29 mouse cellular contexts compared by ENCODE assay signal in the genomic region with DNA sequence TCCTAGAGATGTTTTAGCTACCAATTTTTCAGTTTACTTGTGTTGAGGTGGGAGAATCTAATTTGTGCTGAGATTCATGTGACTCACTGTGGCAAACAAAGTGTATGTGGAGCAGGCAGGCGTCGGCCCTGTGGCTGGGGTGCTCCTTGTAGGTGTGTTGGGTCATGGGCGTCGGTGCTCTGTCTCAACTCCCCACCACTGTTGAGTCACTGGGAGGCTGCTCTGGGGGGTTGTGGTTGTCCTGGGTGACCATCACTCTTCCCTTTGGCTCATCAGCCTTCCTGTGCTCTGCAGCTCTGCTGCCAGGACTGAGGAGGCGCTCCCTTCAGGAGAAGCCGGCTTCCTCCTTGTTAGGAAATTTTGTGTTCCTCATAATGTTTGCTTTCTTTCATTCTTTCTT.
DNase-seq lines count a peak whose midpoint lies in the region; ATAC-seq and TF ChIP-seq lines count a peak whose summit lies in the region.
"Had no signal": no experiment of that assay in that cellular context is flagged by ENCODE, and none has a peak within 500 bp of the region (broad histone marks: within the 10 kb centered on the region; RNA-seq: fewer than 3 reads in every experiment).

No protein-coding gene starts in this region.

- TF ChIP-seq EP300 in stomach, postnatal 0 days (optimal IDR thresholded peaks at IDR 0.05) = no peak

- no peak overlapping the region for H3K9ac ChIP-seq in heart, embryonic 11.5 days (ENCODE audit: low read depth, low read length)
- no peak overlapping the region for H3K9ac ChIP-seq in stomach, postnatal 0 days (ENCODE audit: low read length)
- H3K9ac ChIP-seq: embryonic facial prominence, embryonic 15.5 days; forebrain, embryonic 12.5 days; hindbrain, embryonic 15.5 days; kidney, embryonic 15.5 days; limb, embryonic 12.5 days had no signal

- WGBS in heart, embryonic 11.5 days (ENCODE audit: insufficient replicate concordance) = 79% methylated on average over 6 of the region's 6 CpGs
- 63% methylated on average over 6 of the region's 6 CpGs for WGBS in stomach, postnatal 0 days

- no peaks in the 10 kb centered on the region for H3K36me3 ChIP-seq in heart, embryonic 11.5 days (ENCODE audit: control insufficient read depth, insufficient read depth, low read length)
- no peaks in the 10 kb centered on the region for H3K36me3 ChIP-seq in stomach, postnatal 0 days (ENCODE audit: control insufficient read depth, insufficient read depth, low read length)
- H3K36me3 ChIP-seq: embryonic facial prominence, embryonic 15.5 days had no signal

- no peaks in the 10 kb centered on the region for H3K9me3 ChIP-seq in heart, embryonic 11.5 days (replicated peaks; ENCODE audit: control insufficient read depth, low read length)
- H3K9me3 ChIP-seq in stomach, postnatal 0 days (ENCODE audit: control insufficient read depth, low read length) = no peaks in the 10 kb centered on the region
- H3K9me3 ChIP-seq: embryonic facial prominence, embryonic 10.5 days; embryonic facial prominence, embryonic 15.5 days; forebrain, embryonic 12.5 days; hindbrain, embryonic 10.5 days; hindbrain, embryonic 15.5 days; kidney, embryonic 15.5 days; limb, embryonic 12.5 days had no signal

- H3K4me1 ChIP-seq in heart, embryonic 11.5 days (ENCODE audit: control insufficient read depth, insufficient read depth, low read length) = peaks cover 7% of the 10 kb centered on the region; the same call in 1 of the 2 replicates
- no peaks in the 10 kb centered on the region for H3K4me1 ChIP-seq in stomach, postnatal 0 days (replicated peaks; ENCODE audit: control insufficient read depth, insufficient read depth)
- H3K4me1 ChIP-seq: hindbrain, embryonic 15.5 days; kidney, embryonic 15.5 days; limb, embryonic 12.5 days had no signal

- no peak overlapping the region for H3K4me3 ChIP-seq in heart, embryonic 11.5 days (ENCODE audit: low read depth, low read length)
- no peak overlapping the region for H3K4me3 ChIP-seq in stomach, postnatal 0 days (ENCODE audit: low read depth, low read length)
- H3K4me3 ChIP-seq: embryonic facial prominence, embryonic 10.5 days; embryonic facial prominence, embryonic 15.5 days; forebrain, embryonic 12.5 days; hindbrain, embryonic 10.5 days; hindbrain, embryonic 15.5 days; kidney, embryonic 15.5 days; limb, embryonic 12.5 days had no signal

- DNase-seq in heart, adult 11 months = peak; percentile 74
- DNase-seq in 416B (ENCODE audit: low read depth) = peak; percentile 57
- DNase-seq in stomach, postnatal 0 days (ENCODE audit: low spot score) = peak; percentile 50
- DNase-seq in adrenal gland, postnatal 36 days = no peak
- no peak for DNase-seq in cerebellum, postnatal 36 days
- DNase-seq: adrenal gland, postnatal 14 days; cerebellum, adult 2 months; cerebellum, postnatal 14 days; gastrocnemius, postnatal 25 days; heart, postnatal 14 days; kidney, adult 18-20 months; kidney, postnatal 25 days; right cerebral cortex, adult 18-20 months; spleen, adult 18-20 months had no signal

- TF ChIP-seq CTCF in stomach, postnatal 0 days (IDR thresholded peaks at IDR 0.05; ENCODE audit: low read depth) = no peak

- ATAC-seq in heart, embryonic 11.5 days (replicated peaks; ENCODE audit: insufficient number of reproducible peaks, low FRiP score, low TSS enrichment) = no peak
- ATAC-seq in granulocyte monocyte progenitor cell, adult 5-6 weeks (replicated peaks; ENCODE audit: poor library complexity, severe bottlenecking) = peak; percentile 75
- peak; percentile 71; the same call in 1 of the 2 replicates for ATAC-seq in stomach, postnatal 0 days (ENCODE audit: low FRiP score, low TSS enrichment)
- ATAC-seq: inflammation-experienced regulatory T-cells, adult 6 months; midbrain, embryonic 16.5 days; Patski had no signal

- no peak overlapping the region for H3K4me2 ChIP-seq in heart, embryonic 11.5 days
- no peak overlapping the region for H3K4me2 ChIP-seq in stomach, postnatal 0 days (replicated peaks; ENCODE audit: low read depth)
- H3K4me2 ChIP-seq: embryonic facial prominence, embryonic 15.5 days; forebrain, embryonic 12.5 days; hindbrain, embryonic 15.5 days; kidney, embryonic 15.5 days; limb, embryonic 12.5 days; liver, embryonic 11.5 days; midbrain, embryonic 11.5 days had no signal

- no peaks in the 10 kb centered on the region for H3K27me3 ChIP-seq in heart, embryonic 11.5 days (ENCODE audit: control insufficient read depth, insufficient read depth, low read length)
- H3K27me3 ChIP-seq in stomach, postnatal 0 days (ENCODE audit: control insufficient read depth, insufficient read depth, low read length) = no peaks in the 10 kb centered on the region
- H3K27me3 ChIP-seq: embryonic facial prominence, embryonic 15.5 days; forebrain, embryonic 12.5 days; hindbrain, embryonic 15.5 days; kidney, embryonic 15.5 days; limb, embryonic 12.5 days; Patski had no signal

- H3K27ac ChIP-seq in heart, embryonic 11.5 days (ENCODE audit: low read depth, low read length) = no peak overlapping the region
- no peak overlapping the region for H3K27ac ChIP-seq in stomach, postnatal 0 days (replicated peaks)
- H3K27ac ChIP-seq: embryonic facial prominence, embryonic 10.5 days; embryonic facial prominence, embryonic 15.5 days; forebrain, embryonic 12.5 days; hindbrain, embryonic 10.5 days; hindbrain, embryonic 15.5 days; kidney, embryonic 15.5 days; limb, embryonic 12.5 days; macrophage had no signal

Comparison
In these comparisons a context has a peak if more than half of its experiments do, and no peak if none do; other contexts are left out.
1. DNase-seq: peak in heart, adult 11 months (single experiment), 416B (single experiment) and stomach, postnatal 0 days (single experiment); none in adrenal gland, postnatal 36 days (0 of 2) and cerebellum, postnatal 36 days (0 of 2).